Mouse (Mus musculus) testis, adult 2 months (tissue): ENCODE results near the gene Axin1. TPM values are rescaled to one million over a fixed set of nuclear protein-coding genes. Genes with fewer than 3 reads are reported as not detected.

ENCODE experiments used
- H3K27ac ChIP-seq: fragments of 200-500 bp; 2 replicates; pipeline ENCODE4 v1.5.1; 2012; ENCODE audit warnings: low read depth, low read length; ENCODE audit not compliant: control insufficient read depth, insufficient read depth
- H3K27me3 ChIP-seq: fragments of 200-500 bp; 2 replicates; pipeline ENCODE4 v1.6.1; 2012; ENCODE audit warnings: mild to moderate bottlenecking, low read length, moderate library complexity; ENCODE audit not compliant: control insufficient read depth, insufficient read depth
- H3K36me3 ChIP-seq: fragments of 200-500 bp; 2 replicates; pipeline ENCODE4 v1.6.1; 2012; ENCODE audit warnings: mild to moderate bottlenecking, low read length; ENCODE audit not compliant: control insufficient read depth, insufficient read depth
- H3K4me1 ChIP-seq: fragments of 200-500 bp; 2 replicates; pipeline ENCODE4 v1.6.1; 2012; ENCODE audit warnings: low read length; ENCODE audit not compliant: control insufficient read depth, insufficient read depth
- H3K4me3 ChIP-seq: fragments of 200-500 bp; 2 replicates; pipeline ENCODE4 v1.5.1; 2012; ENCODE audit warnings: low read depth, mild to moderate bottlenecking, low read length, moderate library complexity, mixed read lengths; ENCODE audit not compliant: control insufficient read depth
- CTCF ChIP-seq: fragments of 200-500 bp; IDR thresholded peaks from 2 replicates; pipeline ENCODE4 v1.5.1; 2012; ENCODE audit warnings: low read depth, mild to moderate bottlenecking, inconsistent platforms, low read length, moderate library complexity; ENCODE audit not compliant: control insufficient read depth, insufficient read depth, insufficient replicate concordance
- POLR2A ChIP-seq: fragments of 200-500 bp; IDR thresholded peaks from 2 replicates; pipeline ENCODE4 v1.6.1; 2012; ENCODE audit warnings: low read depth, mild to moderate bottlenecking, inconsistent platforms, low read length, moderate library complexity; ENCODE audit not compliant: control insufficient read depth
- polyA plus RNA-seq: library from polyadenylated mRNA; depleted of rRNA; stranded (reverse); fragments of >200 nt; gene quantifications from 2 replicates; pipeline ENCODE4 v1.2.3, GENCODE M21; 2012

Axin1 gene
- polyA plus RNA-seq, 1 experiment = 15.0 TPM

- no peak within 1 kb of the TSS for H3K27ac ChIP-seq
- no peaks in the 10 kb centered on the region for H3K36me3 ChIP-seq
- H3K27me3 ChIP-seq = no peaks in the 10 kb centered on the region
- H3K4me1 ChIP-seq = peaks cover 27% of the 10 kb centered on the region
- TF ChIP-seq POLR2A (no peak), CTCF (no peak)
- H3K4me3 ChIP-seq = no peak within 1 kb of the TSS
These were observed 60.4 kb downstream of the Axin1 start, which contains the start of gene Pdia2 for GRCm38 (mm10) chr17:26198892-26199291. Pdia2 (minus strand) TSS chr17:26199087.

GRCm38 (mm10) chr17:26200831-26201705 lies 62.6 kb downstream of the Axin1 start:
- Histone ChIP-seq H3K27me3 (no peaks in the 10 kb centered on the region), H3K27ac (no peak overlapping the region)
- no peak for TF ChIP-seq POLR2A
- no peak for TF ChIP-seq CTCF

GRCm38 (mm10) chr17:26201998-26202397 lies 63.5 kb downstream of the Axin1 start:
- TF ChIP-seq CTCF (no peak), POLR2A (no peak)
- Histone ChIP-seq H3K4me1 (peaks cover 36% of the 10 kb centered on the region), H3K36me3 (no peaks in the 10 kb centered on the region), H3K27me3 (no peaks in the 10 kb centered on the region), H3K4me3 (no peak overlapping the region), H3K27ac (no peak overlapping the region)

More at GRCm38 (mm10) chr17:26200831-26201705, 62.6 kb downstream of the Axin1 start:
- Histone ChIP-seq H3K4me1 (peaks cover 36% of the 10 kb centered on the region), H3K4me3 (peak overlapping the region; percentile 82), H3K36me3 (no peaks in the 10 kb centered on the region)

- Histone ChIP-seq H3K36me3 (no peaks in the 10 kb centered on the region), H3K27me3 (no peaks in the 10 kb centered on the region), H3K27ac (no peak within 1 kb of the TSS), H3K4me3 (peak within 1 kb of the TSS; percentile 82), H3K4me1 (peaks cover 44% of the 10 kb centered on the region)
- TF ChIP-seq CTCF (no peak), POLR2A (no peak)
These were observed 64.2 kb downstream of the Axin1 start, which contains the start of gene Rgs11 for GRCm38 (mm10) chr17:26202737-26203136. Rgs11 (plus strand) TSS chr17:26202951.

GRCm38 (mm10) chr17:26203321-26203811 lies 64.9 kb downstream of the Axin1 start:
- Histone ChIP-seq H3K27me3 (no peaks in the 10 kb centered on the region), H3K36me3 (no peaks in the 10 kb centered on the region), H3K4me3 (peak overlapping the region; percentile 82), H3K4me1 (peaks cover 48% of the 10 kb centered on the region), H3K27ac (no peak overlapping the region)
- TF ChIP-seq POLR2A (no peak), CTCF (no peak)

GRCm38 (mm10) chr17:26204766-26205165 lies 66.3 kb downstream of the Axin1 start:
- Histone ChIP-seq H3K4me1 (peaks cover 48% of the 10 kb centered on the region), H3K27ac (no peak overlapping the region), H3K4me3 (no peak overlapping the region), H3K27me3 (no peaks in the 10 kb centered on the region), H3K36me3 (no peaks in the 10 kb centered on the region)
- no peak for TF ChIP-seq CTCF
- no peak for TF ChIP-seq POLR2A

GRCm38 (mm10) chr17:26206392-26206791 lies 67.9 kb downstream of the Axin1 start:
- Histone ChIP-seq H3K27ac (peak overlapping the region; percentile 49; the same call in 1 of the 2 replicates), H3K4me3 (no peak overlapping the region), H3K36me3 (no peaks in the 10 kb centered on the region), H3K27me3 (no peaks in the 10 kb centered on the region), H3K4me1 (peaks cover 38% of the 10 kb centered on the region)
- no peak for TF ChIP-seq POLR2A
- TF ChIP-seq CTCF = no peak

- no peak for TF ChIP-seq POLR2A
- TF ChIP-seq CTCF = no peak
- peak within 1 kb of the TSS; percentile 10; the same call in 1 of the 2 replicates for H3K4me3 ChIP-seq
- H3K4me1 ChIP-seq = peaks cover 33% of the 10 kb centered on the region
These were observed 69.2 kb downstream of the Axin1 start, which contains the start of gene Arhgdig for GRCm38 (mm10) chr17:26207686-26208085. Arhgdig (minus strand) TSS chr17:26207786.

More at GRCm38 (mm10) chr17:26207686-26208085, 69.2 kb downstream of the Axin1 start, which contains the start of gene Arhgdig:
- Histone ChIP-seq H3K27me3 (no peaks in the 10 kb centered on the region), H3K27ac (peak within 1 kb of the TSS; percentile 60), H3K36me3 (no peaks in the 10 kb centered on the region)
